Mouse (Mus musculus) spleen, postnatal 14 days (tissue): ENCODE data around the gene Grid2.
"Not testable (repeated sequence)": the region's sequence is repeated elsewhere in the genome, so short reads cannot be mapped to it uniquely, and the experiment has no call there.

ENCODE experiments used
- DNase-seq, 2 experiments: peaks; one replicate each; pipeline ENCODE4 v3.0.0; 2021 to 2022; ENCODE audit warnings: low spot score in 2 of 2

Grid2 gene

GRCm38 (mm10) chr6:63255826-63256555 is at the start of gene Grid2:
TSS of gene Grid2 (plus strand) at chr6:63255876.
- no peak for DNase-seq

GRCm38 (mm10) chr6:63250738-63251137 is 4.9 kb upstream of the Grid2 start:
- DNase-seq, result no peak

- no peak for DNase-seq
These were observed 1.1 kb downstream of the Grid2 start for GRCm38 (mm10) chr6:63256556-63257405.

GRCm38 (mm10) chr6:63257406-63257845 is 1.8 kb downstream of the Grid2 start:
- no peak for DNase-seq

GRCm38 (mm10) chr6:63257876-63258275 is 2.2 kb downstream of the Grid2 start:
- no peak for DNase-seq

- no peak for DNase-seq
These were observed 4.1 kb downstream of the Grid2 start for GRCm38 (mm10) chr6:63259764-63260163.

- DNase-seq, result no peak
These were observed 28.7 kb downstream of the Grid2 start for GRCm38 (mm10) chr6:63284419-63284818.

- no peak for DNase-seq
These were observed 86.8 kb downstream of the Grid2 start for GRCm38 (mm10) chr6:63342438-63343004.

- no peak for DNase-seq
These were observed 91.3 kb downstream of the Grid2 start for GRCm38 (mm10) chr6:63347015-63347414.

- DNase-seq, result no peak
These were observed 125.5 kb downstream of the Grid2 start for GRCm38 (mm10) chr6:63381061-63381611.

GRCm38 (mm10) chr6:63401698-63402097 is 146.0 kb downstream of the Grid2 start:
- no peak for DNase-seq

GRCm38 (mm10) chr6:63417534-63417933 is 161.9 kb downstream of the Grid2 start:
- no peak for DNase-seq

- DNase-seq, result no peak
These were observed 177.1 kb downstream of the Grid2 start for GRCm38 (mm10) chr6:63432751-63433150.

GRCm38 (mm10) chr6:63448175-63448574 is 192.5 kb downstream of the Grid2 start:
- no peak for DNase-seq

- no peak for DNase-seq
These were observed 226.5 kb downstream of the Grid2 start for GRCm38 (mm10) chr6:63482141-63482540.

GRCm38 (mm10) chr6:63515016-63515415 is 259.3 kb downstream of the Grid2 start:
- no peak for DNase-seq

- no peak for DNase-seq
These were observed 260.3 kb downstream of the Grid2 start for GRCm38 (mm10) chr6:63515957-63516356.

- DNase-seq, result no peak
These were observed 276.1 kb downstream of the Grid2 start for GRCm38 (mm10) chr6:63531751-63532150.

- no peak for DNase-seq
These were observed 277.2 kb downstream of the Grid2 start for GRCm38 (mm10) chr6:63532901-63533300.

- no peak for DNase-seq
These were observed 292.1 kb downstream of the Grid2 start for GRCm38 (mm10) chr6:63547741-63548140.

GRCm38 (mm10) chr6:63568741-63569140 is 313.1 kb downstream of the Grid2 start:
- not testable (repeated sequence) for DNase-seq

- no peak for DNase-seq
These were observed 335.0 kb downstream of the Grid2 start for GRCm38 (mm10) chr6:63590681-63591080.
